Mouse (Mus musculus) ovary, postnatal 10 days (tissue): Measurements from ENCODE around the gene Gna15.

Source experiments
- DNase-seq: peaks from one replicate; pipeline ENCODE4 v3.0.0; 2022; ENCODE audit warnings: low spot score

Gene Gna15

GRCm38 (mm10) chr10:81495616-81496263 is 28.3 kb downstream of the Gna15 start:
- DNase-seq: no peak

- DNase-seq: no peak
Measured at GRCm38 (mm10) chr10:81495151-81495550, 28.9 kb downstream of the Gna15 start.

GRCm38 (mm10) chr10:81494260-81495041 is 29.6 kb downstream of the Gna15 start:
- DNase-seq: no peak

DNA sequence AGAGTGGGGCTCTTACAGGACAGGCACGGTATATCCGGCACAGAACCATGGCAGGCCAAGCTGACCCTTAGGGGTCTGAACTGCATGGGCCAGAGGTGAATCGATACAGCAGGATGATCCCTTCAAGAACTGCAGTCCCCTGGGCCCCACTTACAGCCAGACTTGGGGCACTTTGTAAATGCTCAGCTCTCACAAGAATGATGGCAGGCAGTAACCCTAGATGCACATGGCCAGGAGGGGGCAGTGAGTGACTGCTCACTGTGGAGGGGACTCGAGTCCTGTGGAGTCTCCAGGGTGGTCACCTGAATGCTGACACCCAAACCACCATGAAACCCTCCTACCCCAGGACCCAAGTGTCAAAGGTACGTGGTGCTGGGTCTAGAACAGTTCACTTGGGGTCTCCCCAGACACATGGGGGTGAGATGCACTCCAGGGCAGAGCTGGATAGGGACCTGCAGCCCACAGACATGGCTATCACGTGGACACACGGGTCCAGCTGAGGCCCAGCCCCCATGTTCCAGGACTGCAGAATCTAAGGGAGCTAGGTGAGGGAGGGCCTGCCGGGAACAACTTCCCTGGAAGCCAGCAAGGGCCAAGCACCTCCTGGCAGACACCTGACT is 30.3 kb downstream of the Gna15 start:
- DNase-seq: no peak

GRCm38 (mm10) chr10:81492606-81493240 is 31.3 kb downstream of the Gna15 start:
- no peak for DNase-seq

DNA sequence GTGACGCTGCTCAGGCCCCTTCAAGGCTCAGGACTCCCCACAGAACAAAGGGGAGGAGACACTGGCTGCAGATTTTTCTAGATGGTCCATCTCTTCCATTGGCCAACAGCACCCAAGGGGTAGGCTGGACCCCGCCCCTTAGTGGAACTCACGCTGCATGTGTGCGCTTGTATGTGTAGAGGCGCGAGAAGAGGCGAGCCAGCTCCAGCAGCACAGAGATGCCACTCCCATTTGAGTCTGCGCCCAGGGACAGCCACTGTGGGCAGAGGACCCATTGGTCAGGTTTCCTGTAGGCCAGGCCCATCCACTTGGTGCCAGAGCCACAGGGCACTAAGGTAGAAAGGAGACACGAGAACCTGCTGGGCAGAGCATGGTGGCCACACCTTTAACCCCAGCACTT is 33.0 kb downstream of the Gna15 start:
- DNase-seq: no peak

GRCm38 (mm10) chr10:81489941-81490340 is 34.1 kb downstream of the Gna15 start:
- DNase-seq: no peak

DNA sequence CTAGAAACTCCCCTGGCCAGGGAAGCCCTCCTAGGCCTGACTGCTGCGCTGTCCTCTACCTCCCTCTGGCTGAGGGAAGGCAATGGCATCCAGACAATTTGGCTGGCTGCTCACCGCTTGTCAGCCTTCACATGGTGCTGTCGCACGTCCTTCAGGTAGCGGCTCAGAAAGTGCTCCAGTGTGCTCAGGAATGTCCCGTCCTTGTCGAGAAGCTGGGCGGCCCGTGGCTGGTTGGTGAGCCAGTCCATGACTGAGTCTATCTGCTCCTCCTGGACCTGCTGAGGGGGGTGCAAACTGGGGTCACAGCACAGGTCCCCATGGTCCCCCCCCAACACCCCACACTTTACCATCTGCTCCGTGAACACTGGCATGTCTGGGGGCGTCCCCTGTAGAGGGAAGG is 35.9 kb downstream of the Gna15 start:
- no peak for DNase-seq

GRCm38 (mm10) chr10:81486496-81486895 is 37.5 kb downstream of the Gna15 start:
- DNase-seq: no peak

- no peak for DNase-seq
Measured at GRCm38 (mm10) chr10:81485479-81486018, 38.5 kb downstream of the Gna15 start.

- no peak for DNase-seq
Measured at GRCm38 (mm10) chr10:81485060-81485449, 39.0 kb downstream of the Gna15 start.

- DNase-seq: no peak
Measured at GRCm38 (mm10) chr10:81484441-81485059, 39.5 kb downstream of the Gna15 start.

GRCm38 (mm10) chr10:81483983-81484382 is 40.0 kb downstream of the Gna15 start:
- DNase-seq: no peak

- DNase-seq: no peak
Measured at GRCm38 (mm10) chr10:81482533-81482889, 41.5 kb downstream of the Gna15 start, which contains the start of gene Celf5. Gene Celf5 (minus strand): TSS chr10:81482709.

DNA sequence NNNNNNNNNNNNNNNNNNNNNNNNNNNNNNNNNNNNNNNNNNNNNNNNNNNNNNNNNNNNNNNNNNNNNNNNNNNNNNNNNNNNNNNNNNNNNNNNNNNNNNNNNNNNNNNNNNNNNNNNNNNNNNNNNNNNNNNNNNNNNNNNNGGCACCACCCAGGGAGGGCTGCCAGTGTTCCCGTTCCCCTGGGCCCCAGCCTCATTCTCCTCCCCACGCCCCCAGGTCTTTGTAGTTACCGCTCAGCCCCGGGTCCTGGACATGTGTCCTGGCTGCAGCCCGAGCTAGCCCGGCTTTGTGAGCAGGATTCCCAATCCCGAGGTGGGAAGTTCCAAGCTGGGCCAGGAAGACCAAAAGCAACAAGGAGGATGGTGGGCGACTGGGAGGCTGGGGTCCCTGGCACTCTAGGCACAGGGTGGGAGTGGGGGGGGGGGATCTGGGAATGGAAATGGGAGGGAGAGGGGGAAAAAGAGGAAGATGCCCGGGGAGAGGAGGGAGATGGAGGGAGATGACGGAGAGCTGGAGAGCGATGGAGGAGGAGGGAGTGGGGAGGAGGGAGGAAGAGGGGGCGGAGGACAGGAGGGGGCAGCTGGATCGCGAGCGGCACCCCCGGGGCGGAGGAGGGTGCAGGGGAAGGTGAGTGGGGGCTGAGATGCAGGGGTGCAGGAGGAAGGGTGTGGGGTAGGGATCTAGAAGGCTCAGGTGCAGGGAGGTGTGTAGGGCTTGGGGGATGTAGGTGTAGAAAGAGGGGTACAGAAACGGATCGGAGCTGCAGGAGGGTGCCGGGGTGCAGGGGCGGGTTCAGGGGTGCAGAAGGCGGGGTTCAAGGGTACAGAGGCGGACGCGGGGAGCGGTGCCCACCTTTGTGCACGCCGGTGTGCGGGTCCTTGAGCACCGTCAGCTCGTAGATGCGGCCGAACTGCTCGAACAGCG is 42.2 kb downstream of the Gna15 start:
- DNase-seq: no peak

DNA sequence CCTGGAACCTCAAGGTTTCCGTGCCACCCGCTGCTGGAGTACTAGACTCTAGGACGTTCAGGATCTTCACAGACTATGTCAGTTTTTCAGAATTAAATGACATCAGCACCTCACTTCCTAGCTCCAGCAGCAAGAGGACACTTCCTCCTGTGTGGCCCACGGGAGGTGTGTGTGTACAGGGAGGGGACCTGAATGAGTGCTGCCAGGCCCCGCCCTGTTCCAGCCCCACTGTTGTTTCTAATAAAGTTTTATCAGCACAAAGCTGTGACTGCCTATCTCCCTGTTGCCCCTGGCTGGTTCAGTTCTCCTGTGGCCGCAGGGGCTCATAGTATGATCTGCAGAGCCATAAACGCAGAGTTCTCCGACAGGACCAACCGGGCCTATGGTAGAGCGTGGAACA is 49.6 kb downstream of the Gna15 start:
- no peak for DNase-seq

GRCm38 (mm10) chr10:81473003-81473451 is 51.0 kb downstream of the Gna15 start:
- DNase-seq: no peak

- no peak for DNase-seq
Measured at GRCm38 (mm10) chr10:81472403-81473002, 51.5 kb downstream of the Gna15 start.

DNA sequence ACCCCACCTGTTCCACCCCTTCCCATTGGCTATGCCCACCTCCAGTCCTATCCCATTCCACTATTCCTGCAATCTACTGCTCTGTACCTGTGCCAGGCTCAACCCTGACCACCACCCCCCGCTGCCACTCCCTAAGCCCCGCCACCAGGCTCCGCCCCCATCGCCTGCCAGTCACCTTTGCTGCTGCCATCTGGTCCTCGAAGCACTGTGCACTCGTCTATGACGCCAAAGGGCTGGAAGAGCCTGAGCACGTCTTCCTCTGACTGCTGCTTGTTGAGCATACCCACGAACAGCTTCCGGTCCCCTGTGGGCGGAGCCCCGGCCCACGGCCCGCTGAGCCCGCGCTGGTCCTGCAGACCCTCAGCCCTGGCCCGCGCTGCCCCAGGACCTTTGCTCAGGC is 53.6 kb downstream of the Gna15 start:
- DNase-seq: no peak

- DNase-seq: no peak
Measured at GRCm38 (mm10) chr10:81469253-81469652, 54.8 kb downstream of the Gna15 start.
